In genomic region chr14:54993636-54994035, GRCm38 (mm10) we compare ENCODE assay signal across 20 mouse cellular contexts. TPM values are rescaled to one million over a fixed set of nuclear protein-coding genes. Genes with fewer than 3 reads are reported as not detected.
DNase-seq lines count a peak whose midpoint lies in the region; ATAC-seq and TF ChIP-seq lines count a peak whose summit lies in the region.
"Had no signal": no experiment of that assay in that cellular context is flagged by ENCODE, and none has a peak within 500 bp of the region (broad histone marks: within the 10 kb centered on the region; RNA-seq: fewer than 3 reads in every experiment).

No protein-coding gene starts in this region.

- 36% methylated on average over 10 of the region's 10 CpGs for WGBS in heart, adult 2 months
- WGBS in midbrain, embryonic 10.5 days = 69% methylated on average over 10 of the region's 10 CpGs
- 67% methylated on average over 10 of the region's 10 CpGs for WGBS in midbrain, embryonic 15.5 days
- 35% methylated on average over 10 of the region's 10 CpGs for WGBS in intestine, embryonic 16.5 days
- WGBS in stomach, embryonic 15.5 days = 45% methylated on average over 10 of the region's 10 CpGs
- 73% methylated on average over 10 of the region's 10 CpGs for WGBS in kidney, embryonic 15.5 days

- no peaks in the 10 kb centered on the region; the same call in 1 of the 2 replicates for H3K4me1 ChIP-seq in heart, adult 2 months (ENCODE audit: control insufficient read depth, insufficient read depth, low read length)
- peaks cover 52% of the 10 kb centered on the region for H3K4me1 ChIP-seq in midbrain, embryonic 10.5 days
- H3K4me1 ChIP-seq in midbrain, embryonic 15.5 days = peaks cover 38% of the 10 kb centered on the region
- H3K4me1 ChIP-seq in intestine, embryonic 16.5 days (ENCODE audit: control insufficient read depth, insufficient read depth, low read length) = peaks cover 7% of the 10 kb centered on the region; the same call in 1 of the 2 replicates
- 0 out of 2 replicates have a peak, but pooled peaks cover 14% of the 10 kb centered on the region for H3K4me1 ChIP-seq in stomach, embryonic 15.5 days
- peaks cover 28% of the 10 kb centered on the region for H3K4me1 ChIP-seq in kidney, embryonic 15.5 days

- no peaks in the 10 kb centered on the region for H3K36me3 ChIP-seq in heart, adult 2 months (ENCODE audit: control insufficient read depth, insufficient read depth, low read length)
- no peaks in the 10 kb centered on the region for H3K36me3 ChIP-seq in midbrain, embryonic 10.5 days
- H3K36me3 ChIP-seq in midbrain, embryonic 15.5 days (replicated peaks) = no peaks in the 10 kb centered on the region
- H3K36me3 ChIP-seq in intestine, embryonic 16.5 days (ENCODE audit: control insufficient read depth, insufficient read depth, low read length) = no peaks in the 10 kb centered on the region
- H3K36me3 ChIP-seq in stomach, embryonic 15.5 days = no peaks in the 10 kb centered on the region
- no peaks in the 10 kb centered on the region for H3K36me3 ChIP-seq in kidney, embryonic 15.5 days
- H3K36me3 ChIP-seq: embryonic facial prominence, embryonic 12.5 days; limb, embryonic 10.5 days; liver, embryonic 12.5 days; neural tube, embryonic 15.5 days had no signal

- DNase-seq in heart, adult 2 months = no peak
- DNase-seq in heart, postnatal 4 days = no peak
- DNase-seq in midbrain, embryonic 10.5 days (ENCODE audit: low spot score) = no peak
- no peak for DNase-seq in testis, postnatal 10 days (ENCODE audit: low spot score)
- DNase-seq: B cell, adult 2 months; cerebellum, postnatal 36 days; thymus, postnatal 4 days had no signal

- no peak for TF ChIP-seq CTCF in heart, adult 2 months (IDR thresholded peaks at IDR 0.05)

- TF ChIP-seq EP300 in heart, adult 2 months (IDR thresholded peaks at IDR 0.05; ENCODE audit: insufficient read depth, low read depth, low read length) = peak; percentile 78; the same call in 1 of the 2 replicates

- TF ChIP-seq POLR2A in heart, adult 2 months (IDR thresholded peaks at IDR 0.05; ENCODE audit: insufficient read depth, low read depth, low read length) = peak; percentile 70; the same call in 1 of the 2 replicates

- no peaks in the 10 kb centered on the region for H3K27me3 ChIP-seq in heart, adult 2 months (ENCODE audit: control insufficient read depth, insufficient read depth, low read length)
- H3K27me3 ChIP-seq in midbrain, embryonic 10.5 days (ENCODE audit: low read depth, poor library complexity, severe bottlenecking) = peaks cover 21% of the 10 kb centered on the region
- no peaks in the 10 kb centered on the region for H3K27me3 ChIP-seq in midbrain, embryonic 15.5 days (replicated peaks)
- no peaks in the 10 kb centered on the region for H3K27me3 ChIP-seq in intestine, embryonic 16.5 days (replicated peaks; ENCODE audit: control insufficient read depth, insufficient read depth, low read length)
- no peaks in the 10 kb centered on the region for H3K27me3 ChIP-seq in stomach, embryonic 15.5 days (replicated peaks)
- H3K27me3 ChIP-seq in kidney, embryonic 15.5 days = no peaks in the 10 kb centered on the region
- H3K27me3 ChIP-seq: embryonic facial prominence, embryonic 12.5 days; neural tube, embryonic 15.5 days had no signal

- H3K4me2 ChIP-seq in midbrain, embryonic 15.5 days = no peak overlapping the region
- H3K4me2 ChIP-seq in intestine, embryonic 16.5 days (ENCODE audit: low read depth, low read length) = no peak overlapping the region
- H3K4me2 ChIP-seq in stomach, embryonic 15.5 days = no peak overlapping the region
- no peak overlapping the region for H3K4me2 ChIP-seq in kidney, embryonic 15.5 days
- H3K4me2 ChIP-seq: embryonic facial prominence, embryonic 12.5 days; liver, embryonic 12.5 days; neural tube, embryonic 15.5 days had no signal

- no peaks in the 10 kb centered on the region for H3K79me2 ChIP-seq in heart, adult 2 months (replicated peaks; ENCODE audit: control insufficient read depth, insufficient read depth, low read length)

- no peak for ATAC-seq in midbrain, embryonic 15.5 days (replicated peaks)
- peak; percentile 70 for ATAC-seq in intestine, embryonic 16.5 days
- peak; percentile 70 for ATAC-seq in stomach, embryonic 15.5 days (ENCODE audit: insufficient read depth, low FRiP score, low read depth)
- no peak for ATAC-seq in kidney, embryonic 15.5 days (replicated peaks; ENCODE audit: low FRiP score)
- ATAC-seq: liver, embryonic 12.5 days had no signal

- H3K9ac ChIP-seq in heart, adult 2 months (ENCODE audit: low read depth, low read length) = no peak overlapping the region
- H3K9ac ChIP-seq in midbrain, embryonic 15.5 days = no peak overlapping the region
- peak overlapping the region; percentile 6; the same call in 1 of the 2 replicates for H3K9ac ChIP-seq in intestine, embryonic 16.5 days (ENCODE audit: low read depth, low read length)
- H3K9ac ChIP-seq in stomach, embryonic 15.5 days = no peak overlapping the region
- H3K9ac ChIP-seq in kidney, embryonic 15.5 days = no peak overlapping the region
- H3K9ac ChIP-seq: liver, embryonic 12.5 days; neural tube, embryonic 15.5 days had no signal

- intact Hi-C loops in heart, adult 2 months (cut with DNase I) = no loop called here

- H3K9me3 ChIP-seq in midbrain, embryonic 10.5 days (replicated peaks) = no peaks in the 10 kb centered on the region
- H3K9me3 ChIP-seq in midbrain, embryonic 15.5 days = no peaks in the 10 kb centered on the region
- no peaks in the 10 kb centered on the region for H3K9me3 ChIP-seq in intestine, embryonic 16.5 days (ENCODE audit: control insufficient read depth, low read length)
- no peaks in the 10 kb centered on the region for H3K9me3 ChIP-seq in stomach, embryonic 15.5 days
- no peaks in the 10 kb centered on the region for H3K9me3 ChIP-seq in kidney, embryonic 15.5 days (replicated peaks)
- H3K9me3 ChIP-seq: embryonic facial prominence, embryonic 12.5 days; limb, embryonic 10.5 days; liver, embryonic 12.5 days; megakaryocyte, embryonic 14.5 days; neural tube, embryonic 15.5 days had no signal

- no peak overlapping the region for H3K4me3 ChIP-seq in heart, adult 2 months
- no peak overlapping the region for H3K4me3 ChIP-seq in midbrain, embryonic 10.5 days
- H3K4me3 ChIP-seq in midbrain, embryonic 15.5 days = no peak overlapping the region
- no peak overlapping the region for H3K4me3 ChIP-seq in intestine, embryonic 16.5 days (ENCODE audit: low read length)
- H3K4me3 ChIP-seq in stomach, embryonic 15.5 days (replicated peaks) = no peak overlapping the region
- no peak overlapping the region for H3K4me3 ChIP-seq in kidney, embryonic 15.5 days (replicated peaks)
- H3K4me3 ChIP-seq: embryonic facial prominence, embryonic 12.5 days; limb, embryonic 10.5 days; liver, embryonic 12.5 days; megakaryocyte, embryonic 14.5 days; neural tube, embryonic 15.5 days had no signal

- peak overlapping the region; percentile 13; the same call in 1 of the 2 replicates for H3K27ac ChIP-seq in heart, adult 2 months
- peak overlapping the region; percentile 91 for H3K27ac ChIP-seq in midbrain, embryonic 10.5 days (replicated peaks)
- no peak overlapping the region for H3K27ac ChIP-seq in midbrain, embryonic 15.5 days
- H3K27ac ChIP-seq in intestine, embryonic 16.5 days (ENCODE audit: low read length) = no peak overlapping the region
- peak overlapping the region; percentile 31; the same call in 1 of the 2 replicates for H3K27ac ChIP-seq in stomach, embryonic 15.5 days
- no peak overlapping the region for H3K27ac ChIP-seq in kidney, embryonic 15.5 days
- H3K27ac ChIP-seq: limb, embryonic 10.5 days; liver, embryonic 12.5 days; neural tube, embryonic 15.5 days had no signal

RNA-seq across cellular contexts. Expression of gene Myh7, which starts 0.8 kb away (rescaled TPM):
- 1,000 to 10,000 TPM; 1,935 to 2,240 TPM for total RNA-seq in heart, adult 2 months (2021)
- 19.8 and 29.5 TPM in 2 replicates for polyA plus RNA-seq in heart, adult 2 months (2012; rRNA removed)
- 1,000 to 10,000 TPM; 1,764 to 1,922 TPM for total RNA-seq in heart, postnatal 4 days (2021)
- 0.70 and 0.96 TPM in 2 replicates for polyA plus RNA-seq in midbrain, embryonic 10.5 days (2016; fragmentation: Nextera tagmentation; extraction: Ambion mirVana)
- 7.5 and 8.7 TPM in 2 replicates for polyA plus RNA-seq in midbrain, embryonic 15.5 days (2015; fragmentation: Nextera tagmentation; extraction: Ambion mirVana)
- 2.6 and 4.1 TPM in 2 replicates for polyA plus RNA-seq in intestine, embryonic 16.5 days (2015; fragmentation: Nextera tagmentation; extraction: Ambion mirVana)
- polyA plus RNA-seq in stomach, embryonic 15.5 days (2015; fragmentation: Nextera tagmentation; extraction: Ambion mirVana) = 5.3 and 7.5 TPM in 2 replicates
- 4.4 and 6.3 TPM in 2 replicates for polyA plus RNA-seq in kidney, embryonic 15.5 days (2015; fragmentation: Nextera tagmentation; extraction: Ambion mirVana)

RNA-seq across cellular contexts. Expression of gene Gm17428, which starts 16.9 kb away (rescaled TPM):
- total RNA-seq in heart, adult 2 months (2021) = not detected
- polyA plus RNA-seq in heart, adult 2 months (2012; rRNA removed) = not detected in 2 replicates
- not detected for total RNA-seq in heart, postnatal 4 days (2021)
- polyA plus RNA-seq in midbrain, embryonic 10.5 days (2016; fragmentation: Nextera tagmentation; extraction: Ambion mirVana) = not detected in 2 replicates
- not detected in 2 replicates for polyA plus RNA-seq in midbrain, embryonic 15.5 days (2015; fragmentation: Nextera tagmentation; extraction: Ambion mirVana)
- polyA plus RNA-seq in intestine, embryonic 16.5 days (2015; fragmentation: Nextera tagmentation; extraction: Ambion mirVana) = not detected in 2 replicates
- not detected in 2 replicates for polyA plus RNA-seq in stomach, embryonic 15.5 days (2015; fragmentation: Nextera tagmentation; extraction: Ambion mirVana)
- not detected in 2 replicates for polyA plus RNA-seq in kidney, embryonic 15.5 days (2015; fragmentation: Nextera tagmentation; extraction: Ambion mirVana)
- total RNA-seq: heart, postnatal 10 days; layer of hippocampus, adult 18-20 months; left cerebral cortex, adult 18-20 months had no signal
- polyA plus RNA-seq: embryonic facial prominence, embryonic 12.5 days; kidney, embryonic 14.5 days; limb, embryonic 10.5 days; liver, embryonic 12.5 days; neural tube, embryonic 15.5 days had no signal

RNA-seq across cellular contexts. Expression of gene Ngdn, which starts 21.6 kb away (rescaled TPM):
- total RNA-seq in heart, adult 2 months (2021) = 10 to 100 TPM; 25.9 to 28.9 TPM
- polyA plus RNA-seq in heart, adult 2 months (2012; rRNA removed) = 10.1 and 19.6 TPM in 2 replicates
- total RNA-seq in heart, postnatal 4 days (2021) = 10 to 100 TPM; 35.7 to 39.7 TPM
- 89.3 and 91.6 TPM in 2 replicates for polyA plus RNA-seq in midbrain, embryonic 10.5 days (2016; fragmentation: Nextera tagmentation; extraction: Ambion mirVana)
- polyA plus RNA-seq in midbrain, embryonic 15.5 days (2015; fragmentation: Nextera tagmentation; extraction: Ambion mirVana) = 47.8 and 50.2 TPM in 2 replicates
- 87.2 and 89.2 TPM in 2 replicates for polyA plus RNA-seq in intestine, embryonic 16.5 days (2015; fragmentation: Nextera tagmentation; extraction: Ambion mirVana)
- 81.2 and 88.0 TPM in 2 replicates for polyA plus RNA-seq in stomach, embryonic 15.5 days (2015; fragmentation: Nextera tagmentation; extraction: Ambion mirVana)
- polyA plus RNA-seq in kidney, embryonic 15.5 days (2015; fragmentation: Nextera tagmentation; extraction: Ambion mirVana) = 79.5 and 85.4 TPM in 2 replicates

RNA-seq across cellular contexts. Expression of gene Myh6, which starts 26.9 kb away (rescaled TPM):
- over 10,000 TPM; 19,033 to 21,149 TPM for total RNA-seq in heart, adult 2 months (2021)
- 6,249 and 7,266 TPM in 2 replicates for polyA plus RNA-seq in heart, adult 2 months (2012; rRNA removed)
- over 10,000 TPM; 15,879 to 17,172 TPM for total RNA-seq in heart, postnatal 4 days (2021)
- 0.40 and 0.68 TPM in 2 replicates for polyA plus RNA-seq in midbrain, embryonic 10.5 days (2016; fragmentation: Nextera tagmentation; extraction: Ambion mirVana)
- 1.6 and 2.8 TPM in 2 replicates for polyA plus RNA-seq in midbrain, embryonic 15.5 days (2015; fragmentation: Nextera tagmentation; extraction: Ambion mirVana)
- 0.46 and 0.77 TPM in 2 replicates for polyA plus RNA-seq in intestine, embryonic 16.5 days (2015; fragmentation: Nextera tagmentation; extraction: Ambion mirVana)
- polyA plus RNA-seq in stomach, embryonic 15.5 days (2015; fragmentation: Nextera tagmentation; extraction: Ambion mirVana) = 2.3 and 2.4 TPM in 2 replicates
- 1.6 TPM in 2 replicates for polyA plus RNA-seq in kidney, embryonic 15.5 days (2015; fragmentation: Nextera tagmentation; extraction: Ambion mirVana)

RNA-seq across cellular contexts. Expression of gene Cmtm5, which starts 57.6 kb away (rescaled TPM):
- total RNA-seq in heart, adult 2 months (2021) = under 1 TPM in 1 of 2 experiments, not detected in 1; 0.30 TPM
- polyA plus RNA-seq in heart, adult 2 months (2012; rRNA removed) = 1.8 and 2.9 TPM in 2 replicates
- under 1 TPM in 1 of 2 experiments, not detected in 1; 0.33 TPM for total RNA-seq in heart, postnatal 4 days (2021)
- polyA plus RNA-seq in midbrain, embryonic 10.5 days (2016; fragmentation: Nextera tagmentation; extraction: Ambion mirVana) = 0.17 and 0.31 TPM in 2 replicates
- polyA plus RNA-seq in midbrain, embryonic 15.5 days (2015; fragmentation: Nextera tagmentation; extraction: Ambion mirVana) = 6.5 and 7.2 TPM in 2 replicates
- 2.0 and 2.8 TPM in 2 replicates for polyA plus RNA-seq in intestine, embryonic 16.5 days (2015; fragmentation: Nextera tagmentation; extraction: Ambion mirVana)
- 3.6 and 4.6 TPM in 2 replicates for polyA plus RNA-seq in stomach, embryonic 15.5 days (2015; fragmentation: Nextera tagmentation; extraction: Ambion mirVana)
- polyA plus RNA-seq in kidney, embryonic 15.5 days (2015; fragmentation: Nextera tagmentation; extraction: Ambion mirVana) = 0.96 and 2.0 TPM in 2 replicates
- polyA plus RNA-seq: liver, embryonic 12.5 days had no signal

Comparison
In these comparisons a context has a peak if more than half of its experiments do, and no peak if none do; other contexts are left out.
1. H3K27ac ChIP-seq: peak in heart, adult 2 months (single experiment), midbrain, embryonic 10.5 days (single experiment) and stomach, embryonic 15.5 days (single experiment); none in midbrain, embryonic 15.5 days (single experiment), intestine, embryonic 16.5 days (single experiment) and kidney, embryonic 15.5 days (single experiment).
2. ATAC-seq: peak in intestine, embryonic 16.5 days (single experiment) and stomach, embryonic 15.5 days (single experiment); none in midbrain, embryonic 15.5 days (single experiment) and kidney, embryonic 15.5 days (single experiment).